Mouse (Mus musculus): ENCODE data around the gene Gm20388. TPM values are rescaled to one million over a fixed set of nuclear protein-coding genes. Genes with fewer than 3 reads are reported as not detected.

Gm20388 gene
- polyA plus RNA-seq, 1 experiment from 2014 or later: 7.4 TPM

- H3K4me2 ChIP-seq (ENCODE audit: low read depth, low read length): no peak overlapping the region
- peaks cover 7% of the 10 kb centered on the region for H3K4me1 ChIP-seq (ENCODE audit: control insufficient read depth, insufficient read depth, low read length)
- 50% methylated on average over 17 of the region's 17 CpGs for WGBS
- peaks cover 11% of the 10 kb centered on the region; the same call in 1 of the 2 replicates for H3K36me3 ChIP-seq (ENCODE audit: control insufficient read depth, insufficient read depth, low read length)
- ATAC-seq (ENCODE audit: insufficient read depth, low FRiP score): no peak
- no peak overlapping the region for H3K9ac ChIP-seq (ENCODE audit: low read length)
- H3K27ac ChIP-seq (ENCODE audit: low read length): no peak overlapping the region
- no peaks in the 10 kb centered on the region for H3K9me3 ChIP-seq (replicated peaks; ENCODE audit: control insufficient read depth, low read length)
- H3K27me3 ChIP-seq (ENCODE audit: control insufficient read depth, insufficient read depth, low read length): no peaks in the 10 kb centered on the region
- no peak overlapping the region for H3K4me3 ChIP-seq (replicated peaks; ENCODE audit: low read length)
Observed at GRCm38 (mm10) chr8:121104049-121104818, 1193.6 kb downstream of the Gm20388 start.

- Histone ChIP-seq H3K4me1 (ENCODE audit: control insufficient read depth, insufficient read depth, low read length) (peaks cover 7% of the 10 kb centered on the region), H3K27ac (ENCODE audit: low read length) (peak within 1 kb of the TSS; percentile 71), H3K9me3 (replicated peaks; ENCODE audit: control insufficient read depth, low read length) (no peaks in the 10 kb centered on the region), H3K27me3 (ENCODE audit: control insufficient read depth, insufficient read depth, low read length) (no peaks in the 10 kb centered on the region), H3K4me2 (ENCODE audit: low read depth, low read length) (peak within 1 kb of the TSS; percentile 82), H3K4me3 (replicated peaks; ENCODE audit: low read length) (peak within 1 kb of the TSS; percentile 85), H3K9ac (ENCODE audit: low read length) (peak within 1 kb of the TSS; percentile 89), H3K36me3 (ENCODE audit: control insufficient read depth, insufficient read depth, low read length) (no peaks in the 10 kb centered on the region)
- WGBS: 1% methylated on average over 75 of the region's 75 CpGs
- ATAC-seq (ENCODE audit: insufficient read depth, low FRiP score): peak; percentile 93
Observed at GRCm38 (mm10) chr8:121107668-121108656, 1197.3 kb downstream of the Gm20388 start, which contains the start of gene Mthfsd. Mthfsd (minus strand) TSS chr8:121108392.

- peak overlapping the region; percentile 82 for H3K4me2 ChIP-seq (ENCODE audit: low read depth, low read length)
- peaks cover 3% of the 10 kb centered on the region for H3K27me3 ChIP-seq (ENCODE audit: control insufficient read depth, insufficient read depth, low read length)
- 7% methylated on average over 5 of the region's 5 CpGs for WGBS
- no peaks in the 10 kb centered on the region for H3K9me3 ChIP-seq (replicated peaks; ENCODE audit: control insufficient read depth, low read length)
- H3K27ac ChIP-seq (ENCODE audit: low read length): no peak overlapping the region
- peak overlapping the region; percentile 85 for H3K4me3 ChIP-seq (replicated peaks; ENCODE audit: low read length)
- peaks cover 10% of the 10 kb centered on the region for H3K4me1 ChIP-seq (ENCODE audit: control insufficient read depth, insufficient read depth, low read length)
- ATAC-seq (ENCODE audit: insufficient read depth, low FRiP score): no peak
- no peaks in the 10 kb centered on the region for H3K36me3 ChIP-seq (ENCODE audit: control insufficient read depth, insufficient read depth, low read length)
- peak overlapping the region; percentile 89 for H3K9ac ChIP-seq (ENCODE audit: low read length)
Observed at GRCm38 (mm10) chr8:121108657-121109056, 1198.0 kb downstream of the Gm20388 start.

- no peaks in the 10 kb centered on the region for H3K9me3 ChIP-seq (replicated peaks; ENCODE audit: control insufficient read depth, low read length)
- H3K4me2 ChIP-seq (ENCODE audit: low read depth, low read length): no peak overlapping the region
- no peak for ATAC-seq (ENCODE audit: insufficient read depth, low FRiP score)
- no peak overlapping the region for H3K27ac ChIP-seq (ENCODE audit: low read length)
- WGBS: 30% methylated on average over 7 of the region's 7 CpGs
- H3K9ac ChIP-seq (ENCODE audit: low read length): no peak overlapping the region
- H3K4me1 ChIP-seq (ENCODE audit: control insufficient read depth, insufficient read depth, low read length): peaks cover 13% of the 10 kb centered on the region
- peaks cover 26% of the 10 kb centered on the region for H3K27me3 ChIP-seq (ENCODE audit: control insufficient read depth, insufficient read depth, low read length)
- no peaks in the 10 kb centered on the region for H3K36me3 ChIP-seq (ENCODE audit: control insufficient read depth, insufficient read depth, low read length)
- H3K4me3 ChIP-seq (replicated peaks; ENCODE audit: low read length): no peak overlapping the region
Observed at GRCm38 (mm10) chr8:121111145-121111907, 1200.7 kb downstream of the Gm20388 start.

- Histone ChIP-seq H3K9ac (ENCODE audit: low read length) (no peak overlapping the region), H3K9me3 (replicated peaks; ENCODE audit: control insufficient read depth, low read length) (no peaks in the 10 kb centered on the region)
Observed at GRCm38 (mm10) chr8:121113261-121113660, 1202.6 kb downstream of the Gm20388 start.

GRCm38 (mm10) chr8:121115136-121115535 lies 1204.5 kb downstream of the Gm20388 start:
- no peaks in the 10 kb centered on the region for H3K36me3 ChIP-seq (ENCODE audit: control insufficient read depth, insufficient read depth, low read length)
- peaks cover 61% of the 10 kb centered on the region for H3K27me3 ChIP-seq (ENCODE audit: control insufficient read depth, insufficient read depth, low read length)
- no peak overlapping the region for H3K27ac ChIP-seq (ENCODE audit: low read length)
- no peaks in the 10 kb centered on the region for H3K9me3 ChIP-seq (replicated peaks; ENCODE audit: control insufficient read depth, low read length)
- 3% methylated on average over 25 of the region's 25 CpGs for WGBS
- ATAC-seq (ENCODE audit: insufficient read depth, low FRiP score): no peak
- H3K4me1 ChIP-seq (ENCODE audit: control insufficient read depth, insufficient read depth, low read length): peaks cover 19% of the 10 kb centered on the region; the same call in 1 of the 2 replicates
- no peak overlapping the region for H3K4me2 ChIP-seq (ENCODE audit: low read depth, low read length)
- H3K9ac ChIP-seq (ENCODE audit: low read length): no peak overlapping the region
- peak overlapping the region; percentile 11; the same call in 1 of the 2 replicates for H3K4me3 ChIP-seq (replicated peaks; ENCODE audit: low read length)

More at GRCm38 (mm10) chr8:121113261-121113660, 1202.6 kb downstream of the Gm20388 start:
- peak; percentile 59; the same call in 1 of the 2 replicates for ATAC-seq (ENCODE audit: insufficient read depth, low FRiP score)
- Histone ChIP-seq H3K36me3 (ENCODE audit: control insufficient read depth, insufficient read depth, low read length) (no peaks in the 10 kb centered on the region), H3K4me3 (replicated peaks; ENCODE audit: low read length) (peak overlapping the region; percentile 13; the same call in 1 of the 2 replicates), H3K4me2 (ENCODE audit: low read depth, low read length) (peak overlapping the region; percentile 45), H3K27me3 (ENCODE audit: control insufficient read depth, insufficient read depth, low read length) (peaks cover 45% of the 10 kb centered on the region), H3K27ac (ENCODE audit: low read length) (no peak overlapping the region), H3K4me1 (ENCODE audit: control insufficient read depth, insufficient read depth, low read length) (peaks cover 19% of the 10 kb centered on the region; the same call in 1 of the 2 replicates)
- WGBS: 2% methylated on average over 21 of the region's 21 CpGs

- ATAC-seq (ENCODE audit: insufficient read depth, low FRiP score): peak; percentile 72; the same call in 1 of the 2 replicates
- Histone ChIP-seq H3K4me3 (replicated peaks; ENCODE audit: low read length) (peak within 1 kb of the TSS; percentile 56), H3K27ac (ENCODE audit: low read length) (no peak within 1 kb of the TSS), H3K27me3 (ENCODE audit: control insufficient read depth, insufficient read depth, low read length) (peaks cover 69% of the 10 kb centered on the region), H3K36me3 (ENCODE audit: control insufficient read depth, insufficient read depth, low read length) (no peaks in the 10 kb centered on the region), H3K4me1 (ENCODE audit: control insufficient read depth, insufficient read depth, low read length) (peaks cover 19% of the 10 kb centered on the region; the same call in 1 of the 2 replicates), H3K4me2 (ENCODE audit: low read depth, low read length) (peak within 1 kb of the TSS; percentile 96), H3K9ac (ENCODE audit: low read length) (peak within 1 kb of the TSS; percentile 66), H3K9me3 (replicated peaks; ENCODE audit: control insufficient read depth, low read length) (no peaks in the 10 kb centered on the region)
- WGBS: under 1% methylated on average over 25 of the region's 25 CpGs
Observed at GRCm38 (mm10) chr8:121115948-121116347, 1205.3 kb downstream of the Gm20388 start, which contains the start of gene Foxc2. Foxc2 (plus strand) TSS chr8:121116171.

- whole genome bisulfite sequencing: under 1% methylated on average over 55 of the region's 55 CpGs
- peaks cover 77% of the 10 kb centered on the region for H3K27me3 ChIP-seq (ENCODE audit: control insufficient read depth, insufficient read depth, low read length)
- peak overlapping the region; percentile 96 for H3K4me2 ChIP-seq (ENCODE audit: low read depth, low read length)
- peak overlapping the region; percentile 66 for H3K9ac ChIP-seq (ENCODE audit: low read length)
- peak overlapping the region; percentile 56 for H3K4me3 ChIP-seq (replicated peaks; ENCODE audit: low read length)
- H3K9me3 ChIP-seq (replicated peaks; ENCODE audit: control insufficient read depth, low read length): no peaks in the 10 kb centered on the region
- no peak overlapping the region for H3K27ac ChIP-seq (ENCODE audit: low read length)
- H3K36me3 ChIP-seq (ENCODE audit: control insufficient read depth, insufficient read depth, low read length): no peaks in the 10 kb centered on the region
- peak; percentile 39; the same call in 1 of the 2 replicates for ATAC-seq (ENCODE audit: insufficient read depth, low FRiP score)
- peaks cover 19% of the 10 kb centered on the region; the same call in 1 of the 2 replicates for H3K4me1 ChIP-seq (ENCODE audit: control insufficient read depth, insufficient read depth, low read length)
Observed at GRCm38 (mm10) chr8:121116591-121117185, 1206.0 kb downstream of the Gm20388 start.
